Mouse (Mus musculus) urinary bladder, postnatal 36 days (tissue): Measurements from ENCODE around the gene Gm6710.
"Not testable (repeated sequence)": the region's sequence is repeated elsewhere in the genome, so short reads cannot be mapped to it uniquely, and the experiment has no call there.

Experiments used
- DNase-seq, 2 experiments: peaks; one replicate each; pipeline ENCODE4 v3.0.0; 2022; ENCODE audit warnings: low spot score in 2 of 2, mixed read lengths in 1 of 2

Gene Gm6710

DNA sequence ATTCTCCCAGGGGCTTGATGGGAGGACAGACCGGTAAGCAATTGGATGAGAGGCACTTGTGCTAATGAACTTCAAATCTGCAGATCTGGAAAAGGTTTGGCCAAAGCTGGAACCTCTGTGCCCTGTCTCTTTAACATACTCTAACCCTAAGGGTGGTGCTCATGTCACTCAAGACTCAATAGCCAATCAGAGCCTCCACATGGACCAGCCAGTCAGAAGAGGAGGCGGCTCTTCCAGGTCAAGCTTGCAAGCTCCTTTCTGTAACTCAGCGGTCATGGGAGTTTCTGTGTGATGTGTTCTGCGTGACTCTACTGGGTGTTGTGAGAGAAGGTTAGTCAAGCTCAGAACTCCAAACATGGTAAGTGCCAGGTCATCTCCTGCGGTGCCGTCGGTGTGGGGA is at the start of gene Gm6710:
Gene Gm6710, plus strand, starts transcription at position 196 of the 400 bp plus-strand sequence.
- not testable (repeated sequence) for DNase-seq
